Mouse (Mus musculus) retina, adult 2 months (tissue): ENCODE results near the gene Dhdds.

ENCODE experiments used
- DNase-seq: peaks from one replicate; pipeline ENCODE4 v3.0.0-alpha.2; 2012; ENCODE audit warnings: low read depth, low spot score

Gene Dhdds

GRCm38 (mm10) chr4:134000466-134001438 is at the start of gene Dhdds:
Gene Dhdds (minus strand): TSS chr4:134000918.
- peak; percentile 94 for DNase-seq

GRCm38 (mm10) chr4:134047648-134048047 is 46.9 kb upstream of the Dhdds start:
- DNase-seq = no peak

- no peak for DNase-seq
Measured at GRCm38 (mm10) chr4:134043041-134043440, 42.3 kb upstream of the Dhdds start.

- DNase-seq = no peak
Measured at GRCm38 (mm10) chr4:134041317-134042123, 40.8 kb upstream of the Dhdds start.

- DNase-seq = peak; percentile 47
Measured at GRCm38 (mm10) chr4:134035953-134036352, 35.2 kb upstream of the Dhdds start.

GRCm38 (mm10) chr4:134025802-134026201 is 25.1 kb upstream of the Dhdds start:
- no peak for DNase-seq

GRCm38 (mm10) chr4:134020621-134021020 is 19.9 kb upstream of the Dhdds start:
- DNase-seq = no peak

GRCm38 (mm10) chr4:134019641-134020351 is 19.1 kb upstream of the Dhdds start:
- peak; percentile 68 for DNase-seq

- DNase-seq = no peak
Measured at GRCm38 (mm10) chr4:134019210-134019609, 18.5 kb upstream of the Dhdds start.

- no peak for DNase-seq
Measured at GRCm38 (mm10) chr4:134018779-134019145, 18.0 kb upstream of the Dhdds start, which contains the start of gene Lin28a. Gene Lin28a (minus strand): TSS chr4:134018841.

GRCm38 (mm10) chr4:134018038-134018778 is 17.5 kb upstream of the Dhdds start:
- DNase-seq = no peak

- DNase-seq = no peak
Measured at GRCm38 (mm10) chr4:134017201-134017865, 16.6 kb upstream of the Dhdds start.

- DNase-seq = peak; percentile 61
Measured at GRCm38 (mm10) chr4:134016767-134017166, 16.0 kb upstream of the Dhdds start.

- no peak for DNase-seq
Measured at GRCm38 (mm10) chr4:134016208-134016607, 15.5 kb upstream of the Dhdds start.

GRCm38 (mm10) chr4:134012858-134013528 is 12.3 kb upstream of the Dhdds start:
- no peak for DNase-seq

- no peak for DNase-seq
Measured at GRCm38 (mm10) chr4:134011450-134012414, 11.0 kb upstream of the Dhdds start.

GRCm38 (mm10) chr4:134009709-134010108 is 9.0 kb upstream of the Dhdds start:
- DNase-seq = no peak

- no peak for DNase-seq
Measured at GRCm38 (mm10) chr4:134006845-134007244, 6.1 kb upstream of the Dhdds start.
